Mouse (Mus musculus) heart, postnatal 25 days (tissue): Measurements from ENCODE around the gene Slit2. TPM values are rescaled to one million over a fixed set of nuclear protein-coding genes. Genes with fewer than 3 reads are reported as not detected.

ENCODE experiments used
- DNase-seq: peaks from one replicate; pipeline ENCODE4 v3.0.0; 2022; ENCODE audit warnings: low spot score
- intact Hi-C: fragments of 180-260 bp; cut with DNase I; formaldehyde crosslinking; loops from one replicate; pipeline ENCODE4 v1.15.1; 2025
- microRNA-seq: library from miRNA; unstranded; fragments of <30 nt; microRNA quantifications from one replicate; pipeline ENCODE4 v1.2.0, GENCODE M21; 2022
- total RNA-seq, 2 experiments: library from RNA; stranded (reverse); gene quantifications; 2 replicates each; pipeline ENCODE4 v1.2.3; 2021

Slit2 gene
- total RNA-seq, 2 experiments from 2014 or later, result 4.3 to 4.7 TPM

DNA sequence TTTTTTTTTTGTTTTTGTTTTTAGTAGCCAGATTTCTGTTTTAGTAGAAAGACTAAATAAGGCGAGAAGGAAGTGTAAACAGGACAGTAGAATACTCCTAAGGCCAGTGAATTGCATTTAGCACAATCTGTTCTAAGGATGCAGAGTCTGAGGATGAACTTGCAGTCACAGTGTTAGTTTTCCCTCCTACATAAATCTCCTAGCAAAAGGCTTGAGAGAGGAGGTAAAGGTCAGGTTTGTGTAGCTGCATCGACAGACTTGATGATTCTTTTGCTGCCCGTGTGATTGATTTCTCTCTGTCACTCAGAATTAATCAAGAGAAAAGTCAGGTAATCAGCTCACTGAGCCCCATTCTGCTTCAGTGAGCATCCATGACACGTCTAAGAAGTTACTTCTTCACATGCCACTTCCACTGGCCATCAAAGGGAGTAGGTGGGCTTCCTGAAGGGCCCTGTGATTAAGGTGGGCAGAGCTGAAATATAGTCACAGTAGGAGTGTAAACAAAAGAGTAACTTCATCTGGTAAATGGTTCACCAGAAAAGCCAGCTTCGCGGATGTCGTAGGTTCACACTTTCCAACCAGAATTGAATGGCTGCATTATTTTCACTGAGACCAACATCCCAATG, 358.0 kb downstream of the Slit2 start:
- DNase-seq, result no peak
- intact Hi-C loops, result no loop called here

DNA sequence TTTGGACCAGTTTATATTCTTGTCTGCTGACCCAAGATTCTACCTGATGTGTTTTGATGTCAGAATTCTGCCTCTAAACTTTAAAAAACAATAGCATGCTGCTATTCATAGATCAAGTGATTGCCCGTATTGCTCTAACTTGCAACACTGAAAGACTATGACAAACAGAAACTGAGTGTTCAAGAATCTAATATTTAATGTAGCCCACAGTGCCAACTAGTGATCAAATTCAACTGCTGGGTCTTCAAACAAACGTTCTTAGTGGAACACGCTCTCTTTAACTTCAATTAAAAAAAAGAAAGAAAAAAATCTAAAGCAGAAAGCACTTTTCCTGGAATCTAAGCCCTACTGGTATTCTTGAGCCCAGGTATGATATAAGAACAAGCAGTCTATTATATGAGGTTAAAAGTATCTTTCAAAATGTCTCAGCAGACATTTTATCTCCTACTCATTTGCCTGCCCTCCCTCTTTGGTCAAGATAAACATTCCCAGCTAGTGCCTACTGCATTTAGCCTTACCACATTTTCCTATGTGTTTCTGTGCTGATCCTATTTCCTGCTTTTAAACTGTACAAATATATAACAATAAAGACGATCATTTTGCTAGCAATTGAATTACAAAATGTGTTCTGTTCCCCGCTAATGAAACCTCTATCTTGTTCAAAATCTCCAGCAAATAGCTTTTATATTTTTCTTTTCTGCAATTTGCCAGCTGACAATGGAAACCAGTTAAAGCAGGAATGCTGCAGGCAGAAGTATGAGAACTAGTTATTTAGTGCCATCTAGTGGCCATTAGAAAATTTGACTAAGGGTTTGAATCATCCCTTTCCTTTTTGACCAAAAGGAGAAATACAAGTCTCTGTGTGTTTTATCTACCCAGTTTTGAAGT, 362.4 kb downstream of the Slit2 start:
- DNase-seq, result no peak
- intact Hi-C loops, result loop anchor here (2.0 to 5.0 kb wide), 2 partner anchors 103 to 219 kb away; no protein-coding TSS in a partner anchor

DNA sequence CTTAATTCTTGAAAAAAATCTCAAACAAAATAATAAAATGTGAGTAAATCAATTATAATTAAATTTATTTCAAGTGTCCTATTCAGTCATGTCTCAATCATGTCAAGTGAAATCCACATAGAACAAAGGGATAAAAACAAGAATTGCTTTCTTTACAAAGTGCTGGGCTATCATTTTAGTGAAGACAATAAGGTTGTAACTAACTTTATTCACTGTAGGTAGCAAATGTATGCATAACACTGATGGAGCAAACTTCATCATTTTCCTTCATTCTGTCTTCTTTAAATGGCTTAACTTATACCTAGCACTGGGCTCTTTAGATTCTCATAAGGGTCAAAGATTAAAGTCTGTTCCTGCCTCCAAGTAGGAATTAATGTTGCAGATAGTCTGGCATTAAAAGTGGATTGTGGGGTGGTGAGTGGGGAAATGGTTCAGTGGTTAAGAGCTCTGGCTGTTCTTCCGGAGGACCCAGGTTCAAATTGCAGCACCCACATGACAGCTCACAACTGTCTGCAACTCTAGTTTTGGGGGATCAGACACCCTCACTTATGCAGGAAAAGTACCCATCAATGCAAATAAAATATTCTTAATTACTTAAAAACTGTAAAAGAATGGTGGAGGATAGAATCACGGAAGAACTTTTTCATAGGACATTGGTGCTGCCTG, 363.2 kb downstream of the Slit2 start:
- intact Hi-C loops, result loop anchor here (2.0 to 5.0 kb wide), 2 partner anchors 104 to 219 kb away; no protein-coding TSS in a partner anchor
- no peak for DNase-seq

DNA sequence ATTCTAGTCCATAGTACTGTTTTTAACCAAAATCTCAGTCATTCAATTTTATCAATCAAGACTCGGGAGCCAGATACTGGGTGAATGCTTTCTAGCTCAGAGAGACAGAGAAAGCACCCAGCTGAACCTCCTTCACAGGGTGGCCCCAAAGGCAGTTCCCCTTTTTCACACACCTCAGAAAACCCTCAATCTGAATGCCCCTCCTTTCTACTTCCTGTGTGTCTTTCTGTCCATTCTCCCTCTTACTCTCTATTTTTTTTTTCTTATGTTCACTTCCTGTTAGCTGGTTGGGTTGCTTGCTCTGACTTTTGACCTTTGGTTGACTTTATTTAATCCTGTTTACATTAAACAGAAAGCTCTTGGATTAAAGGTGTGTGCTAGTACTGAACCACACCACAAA, 366.4 kb downstream of the Slit2 start:
- intact Hi-C loops, result loop anchor here (5.0 kb wide), 1 partner anchor 107 kb away; no protein-coding TSS in a partner anchor

More for the DNA sequence above, 366.4 kb downstream of the Slit2 start:
- DNase-seq, result no peak

Small RNAs within 50 kb of the gene (microRNA-seq; reads per million reads assigned to microRNA genes)
- 8.6 reads per million, percentile 23 among the genes with 10 or more reads in this experiment for gene Mir218-1
